Mouse (Mus musculus) heart, postnatal 0 days (tissue): ENCODE results near the gene Gm49378.

Experiments
- CTCF ChIP-seq: IDR thresholded peaks from 2 replicates; pipeline ENCODE4 v1.5.1; 2016; ENCODE audit warnings: antibody characterized with exemption, control low read depth, low read depth
- EP300 ChIP-seq: IDR thresholded peaks from 2 replicates; pipeline ENCODE4 v1.6.1; 2016; ENCODE audit warnings: antibody characterized with exemption, low read depth

DNA sequence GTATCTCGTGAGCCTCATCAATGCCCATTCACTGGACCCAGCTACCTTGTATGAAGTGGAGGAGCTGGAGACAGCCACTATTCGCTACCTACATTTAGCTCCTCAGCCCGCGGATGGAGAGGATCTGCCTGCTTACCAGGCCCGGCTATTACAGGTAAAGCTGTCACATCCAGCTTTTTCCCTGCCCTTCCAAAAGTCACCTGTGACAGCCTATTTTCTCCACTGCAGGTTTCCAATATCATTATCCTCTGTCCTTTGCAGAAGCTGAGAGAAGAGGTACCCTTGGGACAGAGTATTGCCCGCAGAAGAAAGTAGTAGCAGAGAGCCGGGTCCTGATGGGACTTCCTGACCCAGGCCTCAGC, 34.4 kb downstream of the Gm49378 start, which contains the start of gene Irf9:
- TF ChIP-seq CTCF (no peak), EP300 (no peak)
